Mouse (Mus musculus) MEL (cell line): ENCODE measurements around the gene Gm47995. TPM values are rescaled to one million over a fixed set of nuclear protein-coding genes. Genes with fewer than 3 reads are reported as not detected.
"Not testable (repeated sequence)": the region's sequence is repeated elsewhere in the genome, so short reads cannot be mapped to it uniquely, and the experiment has no call there.

Experiments used
- DNase-seq: peaks from one replicate; pipeline ENCODE4 v3.0.0; 2011; ENCODE audit warnings: low read depth, low spot score
- H3K27ac ChIP-seq: 2 replicates; pipeline ENCODE4 v1.5.1; 2012; ENCODE audit warnings: low read depth, mild to moderate bottlenecking, control low read depth, low read length, moderate library complexity; ENCODE audit not compliant: control insufficient read depth
- H3K27me3 ChIP-seq, 2 experiments: fragments of 150-350 bp in 1 of 2; sonication (generic) in 1 of 2; 2 replicates each; pipeline ENCODE4 v1.6.1; 2012; ENCODE audit warnings: low read length in 2 of 2, mild to moderate bottlenecking in 2 of 2, improper control_type of control experiment in 1 of 2, moderate library complexity in 1 of 2; ENCODE audit not compliant: insufficient read depth in 2 of 2, control insufficient read depth in 1 of 2
- H3K36me3 ChIP-seq, 2 experiments: 2 replicates each; pipeline ENCODE4 v1.6.1; 2012 to 2014; ENCODE audit warnings: low read length in 2 of 2, improper control_type of control experiment in 1 of 2, inconsistent platforms in 1 of 2, mild to moderate bottlenecking in 1 of 2; ENCODE audit not compliant: insufficient read depth in 2 of 2, control insufficient read depth in 1 of 2
- H3K4me1 ChIP-seq, 2 experiments: fragments of 150-350 bp in 1 of 2; sonication (generic) in 1 of 2; 2 replicates each; pipeline ENCODE4 v1.6.1; 2012; ENCODE audit warnings: low read length in 2 of 2, improper control_type of control experiment in 1 of 2, mild to moderate bottlenecking in 1 of 2; ENCODE audit not compliant: insufficient read depth in 2 of 2, control insufficient read depth in 1 of 2
- H3K4me3 ChIP-seq, 2 experiments: fragments of 150-350 bp in 1 of 2; sonication (generic) in 1 of 2; 2 replicates each; pipeline ENCODE4 v1.5.1; 2012; ENCODE audit warnings: low read depth in 2 of 2, low read length in 2 of 2, mild to moderate bottlenecking in 2 of 2, moderate library complexity in 2 of 2, control low read depth in 1 of 2, improper control_type of control experiment in 1 of 2; ENCODE audit not compliant: control insufficient read depth in 1 of 2, insufficient read depth in 1 of 2
- H3K79me2 ChIP-seq: 2 replicates; pipeline ENCODE4 v1.6.1; 2012; ENCODE audit warnings: mild to moderate bottlenecking, low read length, moderate library complexity; ENCODE audit not compliant: control insufficient read depth, poor library complexity, insufficient read depth
- H3K9ac ChIP-seq: 2 replicates; pipeline ENCODE4 v1.6.1; 2012; ENCODE audit warnings: low read depth, mild to moderate bottlenecking, control low read depth, low read length, moderate library complexity; ENCODE audit not compliant: control insufficient read depth, poor library complexity, severe bottlenecking
- H3K9me3 ChIP-seq: fragments of 150-350 bp; sonication (generic); replicated peaks from 2 replicates; pipeline ENCODE4 v1.6.1; 2012; ENCODE audit warnings: mild to moderate bottlenecking, low read length, improper control_type of control experiment, moderate library complexity; ENCODE audit not compliant: insufficient read depth
- BHLHE40 ChIP-seq: IDR thresholded peaks from 2 replicates; pipeline ENCODE4 v1.6.1; 2012; ENCODE audit warnings: low read depth, mild to moderate bottlenecking, inconsistent platforms, low read length, improper control_type of control experiment, borderline replicate concordance
- E2F4 ChIP-seq: IDR thresholded peaks from 2 replicates; pipeline ENCODE4 v1.6.1; 2011; ENCODE audit warnings: low read depth, low read length, improper control_type of control experiment, borderline replicate concordance
- ELF1 ChIP-seq: IDR thresholded peaks from 2 replicates; pipeline ENCODE4 v1.6.1; 2014; ENCODE audit warnings: low read depth, mild to moderate bottlenecking, inconsistent platforms, low read length, improper control_type of control experiment, moderate library complexity
- EP300 ChIP-seq, 2 experiments: IDR thresholded peaks; 2 replicates each; pipeline ENCODE4 v1.6.1; 2011; ENCODE audit warnings: improper control_type of control experiment in 2 of 2, low read length in 2 of 2, low read depth in 1 of 2, mild to moderate bottlenecking in 1 of 2
- ETS1 ChIP-seq: IDR thresholded peaks from 2 replicates; pipeline ENCODE4 v1.6.1; 2012; ENCODE audit warnings: low read depth, mild to moderate bottlenecking, inconsistent platforms, low read length, improper control_type of control experiment, moderate library complexity
- HCFC1 ChIP-seq: IDR thresholded peaks from 2 replicates; pipeline ENCODE4 v1.6.1; 2012; ENCODE audit warnings: low read depth, mild to moderate bottlenecking, inconsistent platforms, low read length, improper control_type of control experiment, moderate library complexity
- MXI1 ChIP-seq: IDR thresholded peaks from 2 replicates; pipeline ENCODE4 v1.6.1; 2011; ENCODE audit warnings: mild to moderate bottlenecking, low read depth, low read length, improper control_type of control experiment
- NELFE ChIP-seq: IDR thresholded peaks from 2 replicates; pipeline ENCODE4 v1.6.1; 2011; ENCODE audit warnings: low read depth, low read length, improper control_type of control experiment
- NRF1 ChIP-seq: IDR thresholded peaks from 2 replicates; pipeline ENCODE4 v1.6.1; 2014; ENCODE audit warnings: low read depth, mild to moderate bottlenecking, inconsistent platforms, low read length, improper control_type of control experiment, moderate library complexity; ENCODE audit not compliant: poor library complexity, insufficient read depth, severe bottlenecking
- POLR2AphosphoS5 ChIP-seq: IDR thresholded peaks from 2 replicates; pipeline ENCODE4 v1.6.1; 2012; ENCODE audit warnings: low read depth, borderline replicate concordance, mild to moderate bottlenecking, inconsistent platforms, low read length, moderate library complexity, mixed read lengths
- SIN3A ChIP-seq: IDR thresholded peaks from 2 replicates; pipeline ENCODE4 v1.6.1; 2012; ENCODE audit warnings: low read length, improper control_type of control experiment, inconsistent platforms
- TCF12 ChIP-seq: IDR thresholded peaks from 2 replicates; pipeline ENCODE4 v1.6.1; 2014; ENCODE audit warnings: low read depth, mild to moderate bottlenecking, inconsistent platforms, low read length, improper control_type of control experiment, moderate library complexity
- USF1 ChIP-seq: IDR thresholded peaks from 2 replicates; pipeline ENCODE4 v1.6.1; 2014; ENCODE audit warnings: low read depth, mild to moderate bottlenecking, inconsistent platforms, low read length, improper control_type of control experiment, moderate library complexity
- ZC3H11A ChIP-seq: IDR thresholded peaks from 2 replicates; pipeline ENCODE4 v1.6.1; 2012; ENCODE audit warnings: low read depth, mild to moderate bottlenecking, inconsistent platforms, low read length, improper control_type of control experiment
- ZMIZ1 ChIP-seq: IDR thresholded peaks from 2 replicates; pipeline ENCODE4 v1.6.1; 2012; ENCODE audit warnings: low read depth, mild to moderate bottlenecking, inconsistent platforms, low read length, improper control_type of control experiment, moderate library complexity
- polyA plus RNA-seq, 2 experiments: library from polyadenylated mRNA; stranded (reverse) in 1 of 2; unstranded in 1 of 2; fragments of >175 nt in 1 of 2; fragments of >200 nt in 1 of 2; gene quantifications; 2 replicates each; pipeline versions ENCODE4 v1.2.1 to v1.2.4; 2012; ENCODE audit warnings: low replicate concordance in 2 of 2, low read depth in 1 of 2; ENCODE audit not compliant: insufficient read length in 2 of 2, insufficient read depth in 1 of 2, missing spikeins in 1 of 2
- total RNA-seq: library from RNA; depleted of rRNA; stranded (reverse); fragments of 300-350 nt; gene quantifications from 2 replicates; pipeline ENCODE4 v1.2.3, GENCODE M21; 2012

Gm47995 gene
- total and polyA plus RNA-seq, 3 experiments: 0.18 TPM; not detected in 2

GRCm38 (mm10) chr1:151151089-151151488 lies 47.2 kb upstream of the Gm47995 start:
- peaks cover 0 to 7% of the 10 kb centered on the region in 2 experiments; a peak in 3 of 4 replicates for H3K4me1 ChIP-seq
- DNase-seq: no peak
- no peaks in the 10 kb centered on the region; a peak in 2 of 4 replicates for H3K36me3 ChIP-seq
- H3K79me2 ChIP-seq: no peaks in the 10 kb centered on the region
- H3K27ac ChIP-seq: no peak overlapping the region
- no peak for TF ChIP-seq ZMIZ1
- TF ChIP-seq MXI1: no peak
- no peak for TF ChIP-seq POLR2AphosphoS5
- no peak for TF ChIP-seq NELFE
- TF ChIP-seq ZC3H11A: no peak
- no peak for TF ChIP-seq TCF12
- no peak for TF ChIP-seq EP300 (IDR thresholded peaks at IDR 0.05; ENCODE audit: low read depth in 1 of 2, low read length in 2 of 2)
- TF ChIP-seq USF1: no peak
- no peak overlapping the region for H3K4me3 ChIP-seq
- no peak overlapping the region for H3K9ac ChIP-seq
- H3K9me3 ChIP-seq: no peaks in the 10 kb centered on the region
- H3K27me3 ChIP-seq: no peaks in the 10 kb centered on the region

- Histone ChIP-seq H3K9me3 (no peaks in the 10 kb centered on the region), H3K27ac (no peak overlapping the region), H3K4me1 (peaks cover 6 to 15% of the 10 kb centered on the region in 2 experiments), H3K79me2 (no peaks in the 10 kb centered on the region), H3K9ac (no peak overlapping the region), H3K27me3 (no peaks in the 10 kb centered on the region), H3K36me3 (peaks cover 0 to 9% of the 10 kb centered on the region in 2 experiments; a peak in 2 of 4 replicates)
- peak; percentile 44 for DNase-seq
- TF ChIP-seq EP300 (IDR thresholded peaks at IDR 0.05; ENCODE audit: low read depth in 1 of 2, low read length in 2 of 2) (peak; percentile 63 to 73), E2F4 (no peak), ETS1 (peak; percentile 70), SIN3A (peak; percentile 31; the same call in 1 of the 2 replicates), NRF1 (no peak), BHLHE40 (peak; percentile 43; the same call in 1 of the 2 replicates), ELF1 (no peak), HCFC1 (no peak), TCF12 (0 out of 2 replicates have a peak, but pooled peaks have one; percentile 43)
- TF ChIP-seq, all 39 proteins: peak for 5
- no peak overlapping the region for H3K4me3 ChIP-seq
Measured at GRCm38 (mm10) chr1:151153056-151153652, 45.1 kb upstream of the Gm47995 start.

DNA sequence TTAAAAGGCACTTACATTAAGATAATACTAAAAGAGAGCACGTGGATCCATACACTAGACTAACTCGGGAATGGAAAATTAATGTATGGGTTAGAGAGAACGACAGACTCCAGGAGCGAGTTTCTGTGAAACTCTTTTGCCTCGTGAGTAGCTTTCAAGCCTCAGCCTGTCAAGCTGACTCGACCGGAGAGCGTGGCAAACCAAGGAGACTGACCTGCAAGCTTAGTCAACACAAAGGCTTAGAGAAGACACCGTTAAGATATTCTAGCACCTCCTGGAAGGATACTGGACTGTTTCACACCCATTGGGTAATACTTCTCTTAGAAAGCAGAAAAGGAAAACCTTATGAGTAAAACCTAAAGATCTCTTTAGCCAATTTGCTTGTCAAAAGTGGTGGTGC lies 44.1 kb upstream of the Gm47995 start:
- not testable (repeated sequence) for H3K4me3 ChIP-seq, H3K79me2 ChIP-seq, H3K9me3 ChIP-seq, H3K9ac ChIP-seq, H3K36me3 ChIP-seq, DNase-seq, H3K27me3 ChIP-seq, H3K27ac ChIP-seq
- peaks cover 6 to 15% of the 10 kb centered on the region in 2 experiments for H3K4me1 ChIP-seq
